Mouse (Mus musculus) stomach, postnatal 0 days (tissue): ENCODE results near the gene Mark3.

Experiments used
- CTCF ChIP-seq: IDR thresholded peaks from 2 replicates; pipeline ENCODE4 v1.5.1; 2016; ENCODE audit warnings: antibody characterized with exemption, low read depth, mild to moderate bottlenecking, moderate library complexity
- EP300 ChIP-seq: optimal IDR thresholded peaks from 2 replicates; pipeline ENCODE3; 2016; ENCODE audit warnings: antibody characterized with exemption

DNA sequence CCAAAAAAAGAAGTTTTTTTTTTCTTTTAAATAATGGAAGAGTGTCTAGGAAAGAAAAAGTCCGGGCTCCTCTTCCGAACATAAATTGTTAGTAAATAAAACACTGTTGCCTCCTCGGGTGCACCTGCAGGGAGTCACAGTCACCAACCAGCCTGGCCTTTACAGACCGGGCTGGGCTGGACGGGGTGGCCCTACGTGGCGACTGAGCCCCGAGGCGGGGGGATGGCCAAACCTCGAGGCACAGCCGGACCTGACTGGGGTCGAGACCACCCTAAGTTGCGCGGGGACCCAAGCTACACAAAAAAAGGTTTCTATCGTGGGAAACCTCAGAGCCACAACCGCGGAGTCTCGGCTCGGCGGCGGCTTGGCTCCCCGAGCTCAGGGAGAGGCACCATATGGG is 37.0 kb upstream of the Mark3 start:
- no peak for TF ChIP-seq CTCF
- TF ChIP-seq EP300, result no peak
